Mouse (Mus musculus): ENCODE data around the gene Camkv. TPM values are rescaled to one million over a fixed set of nuclear protein-coding genes. Genes with fewer than 3 reads are reported as not detected.

The Camkv gene
- total and polyA plus RNA-seq, 3 experiments: not detected

- Histone ChIP-seq H3K4me3 (replicated peaks in 1 of 3; ENCODE audit: low read depth in 2 of 3, low read length in 2 of 3, poor library complexity in 1 of 3) (no peak overlapping the region), H3K79me2 (replicated peaks; ENCODE audit: control insufficient read depth, extremely low read depth, insufficient read depth, poor library complexity, severe bottlenecking) (no peaks in the 10 kb centered on the region), H3K9me3 (replicated peaks; ENCODE audit: low read length) (no peaks in the 10 kb centered on the region), H3K27ac (ENCODE audit: insufficient read depth, low read depth) (no peak overlapping the region), H3K9ac (ENCODE audit: insufficient read depth, low read depth) (no peak overlapping the region), H3K27me3 (replicated peaks) (peaks cover 97% of the 10 kb centered on the region), H3K4me1 (ENCODE audit: control insufficient read depth in 1 of 2, insufficient read depth in 2 of 2) (peaks cover 6 to 14% of the 10 kb centered on the region in 2 experiments), H3K4me2 (ENCODE audit: insufficient read depth, low read depth, poor library complexity, severe bottlenecking) (peak overlapping the region; percentile 47), H3K36me3 (replicated peaks in 1 of 2; ENCODE audit: control insufficient read depth in 1 of 2, insufficient read depth in 1 of 2, low read length in 1 of 2) (no peaks in the 10 kb centered on the region)
- in situ Hi-C loops (cut with MboI; ENCODE audit: low pct_ligation_motif_present, low pct_unique_long_range_greater_than_20kb, low sequenced_read_pairs): no loop called here
- no peak for DNase-seq (ENCODE audit: extremely low read depth)
- dilution Hi-C loops (cut with MboI; ENCODE audit: extremely low pct_ligation_motif_present, extremely low pct_unique_long_range_greater_than_20kb, low sequenced_read_pairs): no loop called here
- TF ChIP-seq NELFE (IDR thresholded peaks at IDR 0.05; ENCODE audit: low read depth, low read length) (no peak), ELF1 (IDR thresholded peaks at IDR 0.05; ENCODE audit: low read depth, low read length) (no peak), MAX (IDR thresholded peaks at IDR 0.05; ENCODE audit: low read length) (no peak), CHD2 (IDR thresholded peaks at IDR 0.05; ENCODE audit: low read length) (no peak), USF1 (IDR thresholded peaks at IDR 0.05; ENCODE audit: low read depth, low read length) (no peak), ZKSCAN1 (IDR thresholded peaks at IDR 0.05; ENCODE audit: borderline replicate concordance, low read depth, low read length) (no peak), TBP (conservative IDR thresholded peaks at IDR 0.05; ENCODE audit: low read depth, low read length) (no peak), E2F4 (IDR thresholded peaks at IDR 0.05; ENCODE audit: insufficient replicate concordance, low read depth, low read length) (no peak), POLR2AphosphoS2 (IDR thresholded peaks at IDR 0.05; ENCODE audit: low read depth, low read length) (no peak), USF2 (conservative IDR thresholded peaks at IDR 0.05; ENCODE audit: low read depth, low read length) (no peak), ETS1 (conservative IDR thresholded peaks at IDR 0.05; ENCODE audit: low read depth, low read length) (no peak), ZNF384 (IDR thresholded peaks at IDR 0.05; ENCODE audit: low read depth, low read length) (no peak), POLR2A (IDR thresholded peaks at IDR 0.05; ENCODE audit: low read depth, low read length) (no peak), SMC3 (IDR thresholded peaks at IDR 0.05; ENCODE audit: low read depth, low read length) (no peak), JUN (IDR thresholded peaks at IDR 0.05; ENCODE audit: insufficient read depth, low read depth, low read length) (no peak), ZMIZ1 (IDR thresholded peaks at IDR 0.05; ENCODE audit: low read depth, low read length) (no peak), JUND (conservative IDR thresholded peaks at IDR 0.05; ENCODE audit: low read depth, low read length) (no peak), RAD21 (IDR thresholded peaks at IDR 0.05; ENCODE audit: low read depth, low read length) (no peak), MYC (IDR thresholded peaks at IDR 0.05; ENCODE audit: low read depth, low read length) (no peak), TCF12 (IDR thresholded peaks at IDR 0.05; ENCODE audit: low read depth, low read length) (no peak)
Measured at GRCm38 (mm10) chr9:107935790-107936214, 328 bp downstream of the Camkv start.

GRCm38 (mm10) chr9:107936215-107936822 lies 845 bp downstream of the Camkv start:
- in situ Hi-C loops (cut with MboI; ENCODE audit: low pct_ligation_motif_present, low pct_unique_long_range_greater_than_20kb, low sequenced_read_pairs) (no loop called here), dilution Hi-C loops (cut with MboI; ENCODE audit: extremely low pct_ligation_motif_present, extremely low pct_unique_long_range_greater_than_20kb, low sequenced_read_pairs) (no loop called here)
- H3K4me2 ChIP-seq (ENCODE audit: insufficient read depth, low read depth, poor library complexity, severe bottlenecking): peak overlapping the region; percentile 47; the same call in 1 of the 2 replicates
- TF ChIP-seq HCFC1 (IDR thresholded peaks at IDR 0.05; ENCODE audit: low read depth, low read length) (no peak), MAZ (IDR thresholded peaks at IDR 0.05; ENCODE audit: low read depth, low read length) (no peak), E2F4 (IDR thresholded peaks at IDR 0.05; ENCODE audit: insufficient replicate concordance, low read depth, low read length) (no peak), IRF4 (IDR thresholded peaks at IDR 0.05; ENCODE audit: low read depth, low read length) (no peak), USF1 (IDR thresholded peaks at IDR 0.05; ENCODE audit: low read depth, low read length) (no peak), CHD1 (IDR thresholded peaks at IDR 0.05; ENCODE audit: low read depth, low read length) (no peak), NRF1 (IDR thresholded peaks at IDR 0.05; ENCODE audit: low read depth, low read length) (no peak), ELF1 (IDR thresholded peaks at IDR 0.05; ENCODE audit: low read depth, low read length) (no peak), SMC3 (IDR thresholded peaks at IDR 0.05; ENCODE audit: low read depth, low read length) (no peak), MAX (IDR thresholded peaks at IDR 0.05; ENCODE audit: low read length) (no peak), ETS1 (conservative IDR thresholded peaks at IDR 0.05; ENCODE audit: low read depth, low read length) (no peak), JUND (conservative IDR thresholded peaks at IDR 0.05; ENCODE audit: low read depth, low read length) (no peak), ZKSCAN1 (IDR thresholded peaks at IDR 0.05; ENCODE audit: borderline replicate concordance, low read depth, low read length) (no peak), RCOR1 (conservative IDR thresholded peaks at IDR 0.05; ENCODE audit: low read depth, low read length) (no peak), POLR2A (IDR thresholded peaks at IDR 0.05; ENCODE audit: low read depth, low read length) (no peak), PAX5 (IDR thresholded peaks at IDR 0.05; ENCODE audit: low read length) (no peak)
- H3K36me3 ChIP-seq (replicated peaks in 1 of 2; ENCODE audit: control insufficient read depth in 1 of 2, insufficient read depth in 1 of 2, low read length in 1 of 2): no peaks in the 10 kb centered on the region
- no peaks in the 10 kb centered on the region for H3K9me3 ChIP-seq (replicated peaks; ENCODE audit: low read length)
- no peak for DNase-seq (ENCODE audit: extremely low read depth)
- no peaks in the 10 kb centered on the region for H3K79me2 ChIP-seq (replicated peaks; ENCODE audit: control insufficient read depth, extremely low read depth, insufficient read depth, poor library complexity, severe bottlenecking)
- H3K4me3 ChIP-seq (replicated peaks in 1 of 3; ENCODE audit: low read depth in 2 of 3, low read length in 2 of 3, poor library complexity in 1 of 3): no peak overlapping the region
- peaks cover 97% of the 10 kb centered on the region for H3K27me3 ChIP-seq (replicated peaks)
- no peak overlapping the region for H3K9ac ChIP-seq (ENCODE audit: insufficient read depth, low read depth)
- no peak overlapping the region for H3K27ac ChIP-seq (ENCODE audit: insufficient read depth, low read depth)
- H3K4me1 ChIP-seq (ENCODE audit: control insufficient read depth in 1 of 2, insufficient read depth in 2 of 2): peaks cover 6 to 16% of the 10 kb centered on the region in 2 experiments

All from CH12.LX (cell line).